Mouse (Mus musculus) T-helper 2 cell (primary cell): Measurements from ENCODE around the gene Ints5.
"Not testable (repeated sequence)": the region's sequence is repeated elsewhere in the genome, so short reads cannot be mapped to it uniquely, and the experiment has no call there.

Source experiments
- in situ Hi-C: fragments of 300-600 bp; cut with MboI, MseI; formaldehyde crosslinking; loops from one replicate; pipeline ENCODE4 v1.15.1; 2025; ENCODE audit warnings: high pct_unique_total_duplicates

The Ints5 gene

DNA sequence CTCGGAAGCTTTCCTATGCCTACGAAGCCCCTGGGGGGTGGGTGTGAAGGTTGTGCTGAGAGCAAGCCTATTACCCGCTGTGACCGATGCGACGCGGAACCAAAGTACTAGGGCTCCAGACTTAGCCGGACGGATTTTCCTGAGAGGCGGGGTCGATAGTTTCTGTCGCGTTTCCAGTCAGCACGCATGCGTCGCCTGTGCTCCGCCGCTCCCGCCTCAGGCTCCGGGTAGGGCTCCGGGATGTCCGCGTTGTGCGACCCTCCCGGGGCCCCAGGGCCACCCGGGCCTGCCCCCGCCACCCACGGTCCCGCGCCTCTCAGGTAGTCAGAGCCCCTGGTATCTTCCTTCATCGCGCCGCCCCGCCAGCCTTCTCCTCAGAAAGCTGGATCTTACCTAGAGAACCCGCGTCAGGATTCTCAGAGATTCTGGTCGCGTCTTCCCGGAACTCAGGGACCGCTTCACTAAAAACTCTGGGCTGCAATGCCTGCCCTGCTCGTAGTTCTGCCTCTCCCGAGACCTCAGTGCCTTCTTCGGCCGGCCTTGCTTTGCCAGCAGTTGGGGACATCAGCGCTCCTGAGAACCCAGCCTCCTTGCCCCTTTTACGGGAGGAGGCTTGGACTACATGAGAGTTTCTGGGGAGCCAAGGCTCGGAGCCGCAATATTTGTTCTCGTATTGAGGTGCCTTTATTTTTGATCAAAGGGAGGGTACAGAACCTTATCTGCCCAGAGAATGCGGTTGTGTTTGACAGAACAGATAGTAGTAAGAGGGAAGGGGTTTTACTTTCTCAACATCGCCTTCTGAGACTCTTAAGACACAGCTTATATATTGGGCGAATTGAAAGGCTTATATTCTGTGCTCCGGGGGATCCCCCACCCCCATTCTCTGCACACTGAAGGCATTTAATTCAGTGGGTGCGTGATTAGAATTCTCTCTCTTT is at the start of gene Ints5:
Gene Ints5, plus strand, starts transcription at position 177 of the 938 bp plus-strand sequence.
- in situ Hi-C loops: no loop called here

DNA sequence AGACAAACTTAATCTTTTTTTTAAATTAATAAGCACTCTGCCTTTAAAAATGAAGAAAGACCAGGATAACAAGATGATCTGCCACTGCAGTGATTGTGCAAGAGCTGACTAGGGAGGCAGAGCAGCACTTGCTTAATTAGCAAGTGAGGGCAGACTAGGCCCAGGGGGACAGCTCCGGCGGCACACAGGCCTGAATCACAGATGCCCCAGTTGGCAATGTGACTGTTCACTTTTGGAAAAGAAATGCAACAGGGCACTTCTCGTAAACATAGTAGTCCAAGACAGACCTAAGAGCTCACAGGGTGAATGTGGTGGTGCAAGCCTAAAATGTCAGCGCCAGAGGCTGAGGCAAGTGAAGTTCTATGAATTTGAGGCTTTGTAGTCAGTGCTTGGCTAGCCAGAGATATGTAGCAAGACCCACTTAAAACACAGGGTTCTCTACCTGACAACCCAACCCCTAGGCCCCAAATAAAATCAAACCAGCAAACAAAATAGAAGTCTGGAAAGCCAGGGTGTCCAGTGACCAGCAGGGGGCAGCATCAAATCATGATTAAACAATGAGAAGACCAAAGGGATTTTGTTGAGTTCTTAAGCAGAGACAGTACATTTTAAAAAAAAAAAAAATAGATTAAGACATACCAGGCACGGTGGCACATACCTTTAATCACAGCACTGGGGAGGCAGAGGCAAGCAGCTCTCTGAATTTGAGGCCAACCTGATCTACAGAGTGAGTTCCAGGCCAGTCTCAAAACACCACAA is 48.3 kb upstream of the Ints5 start:
- in situ Hi-C loops: no loop called here

GRCm38 (mm10) chr19:8848356-8848755 is 44.4 kb upstream of the Ints5 start:
- in situ Hi-C loops: no loop called here

- in situ Hi-C loops: no loop called here
Measured at GRCm38 (mm10) chr19:8850402-8850901, 42.4 kb upstream of the Ints5 start, which contains the start of gene Lrrn4cl. Gene Lrrn4cl (plus strand): TSS chr19:8850768.

DNA sequence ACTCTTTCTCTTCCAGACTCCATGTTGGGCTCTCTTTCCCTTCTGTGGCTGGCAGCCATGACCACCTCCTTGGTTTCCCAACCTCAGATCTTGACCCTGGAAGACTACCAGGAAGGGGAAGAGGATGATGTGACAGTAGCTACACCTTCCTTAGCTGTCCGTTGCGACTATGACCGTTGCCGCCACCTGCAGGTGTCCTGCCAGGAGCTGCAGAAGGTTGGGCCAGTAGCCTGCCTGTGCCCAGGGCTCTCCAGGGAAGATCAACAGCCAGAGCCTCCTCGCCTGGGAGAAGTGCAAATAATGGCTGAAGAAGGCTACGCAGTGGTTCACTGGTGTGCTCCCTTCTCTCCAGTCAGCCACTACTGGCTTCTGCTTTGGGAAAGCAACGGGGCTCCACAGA is 41.2 kb upstream of the Ints5 start:
- in situ Hi-C loops: no loop called here

GRCm38 (mm10) chr19:8852236-8852928 is 40.4 kb upstream of the Ints5 start:
- in situ Hi-C loops: no loop called here

DNA sequence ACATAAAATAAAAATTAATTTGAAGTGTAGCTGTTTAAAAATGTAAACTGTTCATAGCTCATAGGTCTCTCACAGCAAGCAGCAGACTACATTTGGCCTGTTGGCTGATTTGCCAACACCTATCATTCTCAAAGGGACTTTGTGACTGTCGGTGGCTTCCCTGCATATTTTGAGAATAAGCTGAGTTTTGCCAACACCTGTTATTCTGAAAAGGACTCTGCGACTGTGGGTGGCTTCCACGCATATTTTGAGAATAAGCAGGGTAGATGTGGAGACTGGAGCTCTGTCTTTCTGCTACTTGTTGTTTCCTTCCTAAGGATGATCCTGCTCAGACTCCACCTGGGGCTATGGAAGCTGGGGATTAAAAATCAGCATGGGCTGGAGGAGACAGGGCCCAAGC is 39.7 kb upstream of the Ints5 start:
- in situ Hi-C loops: no loop called here

DNA sequence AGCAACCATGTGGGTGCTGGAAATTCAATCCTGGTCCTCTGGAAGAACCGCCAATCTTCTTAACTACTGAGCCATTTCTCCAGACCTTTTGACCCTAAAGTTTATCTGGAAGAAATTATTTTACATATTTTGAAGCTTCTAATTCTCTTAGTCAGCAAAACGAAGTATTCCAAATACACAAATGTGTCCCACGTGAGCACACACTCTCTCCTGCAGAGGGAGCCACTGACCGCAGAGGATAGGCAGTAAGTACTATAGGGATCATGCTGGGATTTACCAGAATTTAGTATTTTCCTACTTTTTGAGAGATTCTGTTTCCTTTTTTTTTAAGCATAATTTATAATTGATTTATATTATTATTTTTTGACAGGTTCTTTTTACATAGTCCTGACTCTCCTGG is 35.1 kb upstream of the Ints5 start:
- in situ Hi-C loops: loop anchor here (5.0 kb wide), 1 partner anchor 250 kb away; no protein-coding TSS in a partner anchor

- in situ Hi-C loops: loop anchor here (5.0 kb wide), 1 partner anchor 248 kb away; no protein-coding TSS in a partner anchor
Measured at GRCm38 (mm10) chr19:8859018-8859417, 33.8 kb upstream of the Ints5 start.

- in situ Hi-C loops: no loop called here
Measured at GRCm38 (mm10) chr19:8864265-8864664, 28.5 kb upstream of the Ints5 start.

DNA sequence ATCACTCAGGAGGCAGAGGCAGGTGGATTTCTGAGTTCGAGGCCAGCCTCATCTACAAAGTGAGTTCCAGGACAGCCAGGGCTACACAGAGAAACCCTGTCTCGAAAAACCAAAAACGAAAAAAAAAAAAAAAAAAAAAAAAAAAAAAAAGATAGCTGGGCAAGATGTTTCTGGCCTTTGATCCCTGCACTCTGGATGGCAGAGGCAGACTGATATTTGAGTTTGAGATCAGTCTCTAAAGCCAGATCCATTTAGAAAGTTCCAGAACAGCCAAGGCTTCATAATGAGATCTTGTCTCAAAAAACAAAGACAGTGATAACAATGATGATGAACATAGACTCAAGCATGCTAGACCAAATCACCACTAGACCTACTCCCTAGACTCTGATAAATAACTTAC is 22.4 kb upstream of the Ints5 start:
- in situ Hi-C loops: not testable (repeated sequence)

DNA sequence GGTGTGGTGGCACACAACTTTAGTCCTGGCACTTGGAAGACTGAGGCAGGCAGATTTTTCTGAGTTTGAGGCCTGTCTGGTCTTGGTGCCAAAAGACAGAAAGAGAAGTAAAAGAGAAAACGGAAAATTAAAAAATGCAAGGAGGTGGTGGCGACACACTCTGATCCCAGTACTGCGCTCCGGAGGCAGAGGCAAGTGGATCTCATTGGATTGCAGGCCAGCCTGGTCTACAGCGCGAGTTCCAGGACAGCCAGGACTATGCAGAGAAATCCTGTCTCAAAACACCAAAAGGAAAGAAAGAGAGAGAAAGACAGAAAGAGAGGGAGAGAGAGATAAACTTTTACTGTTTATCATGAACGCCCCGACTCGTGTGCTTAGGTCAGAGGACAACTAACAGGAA is 22.0 kb upstream of the Ints5 start:
- in situ Hi-C loops: no loop called here

GRCm38 (mm10) chr19:8871267-8872186 is 21.3 kb upstream of the Ints5 start, which contains the start of gene Ubxn1:
Gene Ubxn1 (plus strand): TSS chr19:8871496.
- in situ Hi-C loops: no loop called here

- in situ Hi-C loops: no loop called here
Measured at GRCm38 (mm10) chr19:8872266-8872840, 20.5 kb upstream of the Ints5 start.

DNA sequence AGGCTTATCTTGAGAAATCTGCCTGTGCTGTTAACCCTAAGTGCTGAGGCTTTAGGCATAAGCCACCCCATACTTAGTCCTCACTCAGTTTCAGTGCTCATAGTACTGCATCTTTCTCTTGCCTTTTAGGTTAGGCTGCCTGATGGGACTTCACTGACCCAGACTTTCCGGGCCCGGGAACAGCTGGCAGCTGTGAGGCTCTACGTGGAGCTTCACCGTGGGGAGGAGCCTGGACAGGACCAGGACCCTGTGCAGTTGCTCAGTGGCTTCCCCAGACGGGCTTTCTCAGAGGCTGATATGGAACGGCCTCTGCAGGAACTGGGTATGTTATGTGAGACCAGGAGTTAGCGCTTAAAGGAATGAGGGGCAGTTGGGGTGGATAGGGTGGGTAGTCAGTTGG is 17.8 kb upstream of the Ints5 start:
- in situ Hi-C loops: no loop called here

DNA sequence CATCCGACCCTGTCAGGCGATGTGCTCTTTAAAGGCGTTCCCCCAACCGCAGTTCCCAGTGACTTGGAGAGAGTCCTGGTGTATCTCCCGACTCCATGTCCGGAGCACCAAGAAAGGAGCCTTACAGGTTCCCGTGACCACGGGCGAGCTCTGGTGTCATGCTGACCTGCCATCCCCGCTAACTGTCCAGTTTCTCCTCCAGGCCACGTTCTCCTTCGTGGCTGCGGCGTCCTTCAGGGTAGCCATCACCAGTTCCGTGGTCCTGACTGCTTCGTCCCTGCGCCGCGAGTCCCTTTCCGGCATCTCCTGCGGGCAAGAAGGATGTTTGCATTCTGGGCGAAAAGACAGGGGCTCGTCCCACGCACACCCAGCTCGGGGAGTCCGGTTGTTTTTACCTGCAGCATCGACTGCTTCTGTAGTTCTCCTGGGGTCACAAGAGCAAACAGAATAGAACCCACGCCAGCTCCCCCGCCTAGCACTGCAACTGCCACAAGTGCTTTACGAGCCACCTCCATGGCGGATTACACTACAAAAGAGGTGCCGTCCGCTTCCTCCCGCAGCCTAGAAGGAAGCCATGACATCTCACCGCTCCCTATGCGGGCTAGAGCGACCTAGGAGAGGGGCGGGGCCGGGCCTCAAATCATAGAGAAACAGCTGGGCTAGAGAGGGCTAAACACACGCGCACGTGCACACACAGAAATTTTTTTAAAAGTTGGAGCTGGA is 12.3 kb upstream of the Ints5 start, which contains the start of gene Uqcc3:
Gene Uqcc3, minus strand, starts transcription at position 613 of the 723 bp plus-strand sequence.
- in situ Hi-C loops: no loop called here

- in situ Hi-C loops: no loop called here
Measured at GRCm38 (mm10) chr19:8881034-8881392, 11.8 kb upstream of the Ints5 start.

- in situ Hi-C loops: no loop called here
Measured at GRCm38 (mm10) chr19:8883616-8884015, 9.2 kb upstream of the Ints5 start, which contains the start of the genes Lbhd1 and Gm49403. Gene Lbhd1 (plus strand): TSS chr19:8883732. Gene Gm49403 (plus strand): TSS chr19:8883930.

- in situ Hi-C loops: no loop called here
Measured at GRCm38 (mm10) chr19:8886916-8887584, 5.8 kb upstream of the Ints5 start.
